Mouse (Mus musculus): Measurements from ENCODE around the gene Rbm6.
A peak's percentile ranks its signal among the peaks of the same experiment; 100 is the strongest.

GRCm38 (mm10) chr9:107891023-107891422 is 18.0 kb upstream of the Rbm6 start:
- TF ChIP-seq ELF1 (IDR thresholded peaks at IDR 0.05; ENCODE audit: low read depth, low read length) = no peak
- no peak for TF ChIP-seq TAL1 (IDR thresholded peaks at IDR 0.05; ENCODE audit: low read length)
- peak; percentile 64 to 82 (median 67) for TF ChIP-seq CTCF (IDR thresholded peaks at IDR 0.05 in 2 of 3, conservative IDR thresholded peaks at IDR 0.05 in 1 of 3; ENCODE audit: control insufficient read depth in 1 of 3, insufficient read depth in 1 of 3, low read depth in 2 of 3, low read length in 3 of 3, poor library complexity in 1 of 3, severe bottlenecking in 1 of 3)
- TF ChIP-seq POLR2A (IDR thresholded peaks at IDR 0.05; ENCODE audit: control insufficient read depth in 1 of 2, insufficient read depth in 1 of 2, low read depth in 1 of 2, low read length in 2 of 2, poor library complexity in 1 of 2) = no peak
- no peak for TF ChIP-seq POLR2AphosphoS2 (IDR thresholded peaks at IDR 0.05; ENCODE audit: low read length)
- no peak for TF ChIP-seq E2F4 (IDR thresholded peaks at IDR 0.05; ENCODE audit: borderline replicate concordance, low read depth, low read length)
- no peak for TF ChIP-seq MYC (IDR thresholded peaks at IDR 0.05; ENCODE audit: low read depth, low read length)
- TF ChIP-seq ZNF384 (IDR thresholded peaks at IDR 0.05; ENCODE audit: low read depth, low read length) = no peak
- TF ChIP-seq EP300 (IDR thresholded peaks at IDR 0.05; ENCODE audit: low read depth in 1 of 2, low read length in 2 of 2) = no peak
- TF ChIP-seq GABPA (IDR thresholded peaks at IDR 0.05; ENCODE audit: low read depth, low read length) = no peak
- no peak for TF ChIP-seq ETS1 (IDR thresholded peaks at IDR 0.05; ENCODE audit: low read depth, low read length)
- TF ChIP-seq MAZ (IDR thresholded peaks at IDR 0.05; ENCODE audit: low read depth, low read length) = no peak
- TF ChIP-seq MAX (IDR thresholded peaks at IDR 0.05; ENCODE audit: low read length) = no peak
- TF ChIP-seq TCF12 (IDR thresholded peaks at IDR 0.05; ENCODE audit: low read depth, low read length) = no peak

Measured in MEL (cell line).